Mouse (Mus musculus): ENCODE results near the gene Cacnb3. TPM values are rescaled to one million over a fixed set of nuclear protein-coding genes. Genes with fewer than 3 reads are reported as not detected.

The Cacnb3 gene
- total RNA-seq, 1 experiment from 2014 or later, result 12.0 TPM

DNA sequence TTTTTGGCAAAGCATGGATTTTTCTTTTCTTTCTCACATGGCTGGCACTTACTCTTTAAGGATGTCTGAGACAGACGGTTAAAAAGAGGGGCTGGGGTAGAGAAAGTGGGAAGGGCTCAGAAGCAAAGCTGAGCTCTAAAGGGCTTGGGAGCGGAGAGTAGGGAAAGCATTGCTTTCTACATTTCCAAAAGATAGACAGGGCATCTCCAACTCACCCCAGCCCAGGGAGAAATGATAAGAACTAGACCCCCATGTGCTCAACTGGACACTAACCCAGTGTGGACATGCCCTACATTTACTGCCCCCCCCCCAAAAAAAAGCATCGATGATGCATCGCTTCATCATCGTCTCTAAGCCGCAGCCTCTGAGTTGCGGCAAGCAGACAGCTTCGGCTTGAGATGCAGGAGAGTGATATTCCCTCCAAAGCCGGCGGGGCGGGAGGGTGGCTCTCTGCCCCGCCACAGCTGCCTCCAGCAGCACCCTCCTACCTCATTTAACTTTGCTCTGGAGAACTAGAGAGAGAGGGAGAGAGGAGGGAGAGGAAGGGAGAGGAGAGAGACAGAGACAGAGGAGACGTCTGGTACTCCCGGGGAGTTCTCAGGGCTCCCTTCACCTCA, 45.1 kb downstream of the Cacnb3 start:
- no peak for DNase-seq

DNA sequence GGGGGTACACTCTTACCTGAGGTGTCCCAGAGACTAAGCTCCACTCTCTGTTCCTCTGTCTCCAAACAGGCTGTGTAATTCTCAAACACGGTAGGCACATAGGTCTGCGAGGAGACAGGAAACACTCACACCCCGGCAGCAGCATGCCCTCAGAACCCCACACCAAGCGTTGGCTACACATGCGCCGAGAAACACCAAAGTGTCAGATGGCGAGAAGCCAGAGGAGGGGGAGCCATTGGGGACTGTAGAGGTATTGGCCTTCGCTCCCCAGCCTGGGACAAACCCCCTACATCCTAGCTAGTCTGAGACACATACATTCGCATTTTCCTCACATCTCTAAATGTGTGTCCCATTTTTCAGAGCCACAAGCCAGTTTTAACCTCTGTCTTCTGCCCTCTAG, 45.8 kb downstream of the Cacnb3 start:
- peak; percentile 38 for DNase-seq

DNA sequence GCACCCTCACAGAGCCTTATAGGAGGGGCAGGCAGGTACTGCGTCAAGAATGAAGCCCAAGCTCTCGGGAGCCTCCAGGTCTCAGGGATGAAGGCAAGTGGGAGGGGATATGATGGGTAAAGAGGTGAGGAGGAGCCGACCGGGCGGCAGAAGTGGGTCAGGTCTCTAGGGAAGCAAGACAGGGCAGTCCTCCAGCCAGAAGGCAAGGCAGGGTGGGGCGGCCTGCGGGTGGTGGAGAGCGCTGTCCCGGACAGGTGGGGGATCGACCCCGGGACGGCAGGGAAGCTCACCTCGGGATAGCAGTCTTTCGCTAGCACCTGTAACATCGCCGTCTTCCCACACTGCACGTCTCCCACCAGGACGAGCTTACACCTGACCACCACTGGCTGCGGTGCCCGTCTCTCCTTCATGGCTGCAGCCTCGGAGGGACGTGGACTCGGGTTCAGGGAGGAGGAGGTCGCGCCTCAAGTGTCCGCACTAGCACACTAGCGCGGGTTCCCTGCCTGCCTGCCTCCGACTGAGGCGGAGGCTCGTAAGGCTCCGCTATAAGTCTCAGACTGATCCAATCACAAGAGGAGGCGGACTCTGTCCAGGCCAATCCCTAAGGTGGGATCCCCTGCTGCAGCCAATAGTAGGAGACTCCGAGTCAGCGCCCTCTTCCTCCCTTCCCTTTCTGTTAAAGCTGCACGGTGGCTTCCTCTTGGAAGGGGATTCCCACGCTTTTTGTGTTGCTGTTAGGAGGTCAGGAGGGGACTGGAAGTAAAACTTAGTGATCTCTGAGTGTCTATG, 46.5 kb downstream of the Cacnb3 start, which contains the start of gene Rnd1:
TSS of gene Rnd1 (minus strand) at position 522 of the 789 bp plus-strand sequence.
- DNase-seq, result peak; percentile 87

DNA sequence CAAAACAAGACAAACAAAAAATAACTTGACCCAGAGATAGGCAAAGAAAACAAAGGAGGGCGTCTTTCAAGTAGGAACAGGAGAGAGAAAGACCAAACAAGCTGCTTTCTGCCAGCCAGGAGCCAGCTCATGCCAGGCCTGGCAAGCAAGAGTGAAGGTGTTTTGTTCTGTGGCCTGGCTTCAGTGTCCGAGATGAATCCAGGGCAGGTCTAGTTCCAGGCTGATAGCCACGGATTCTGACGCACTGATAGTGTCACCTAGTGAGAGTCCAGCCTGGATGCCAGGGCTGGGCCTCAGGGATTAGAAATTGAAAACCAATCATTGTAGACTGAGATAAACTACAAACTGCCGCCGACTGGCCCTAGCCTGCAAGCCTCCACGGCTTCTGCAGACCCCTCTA, 47.3 kb downstream of the Cacnb3 start:
- DNase-seq, result no peak

DNA sequence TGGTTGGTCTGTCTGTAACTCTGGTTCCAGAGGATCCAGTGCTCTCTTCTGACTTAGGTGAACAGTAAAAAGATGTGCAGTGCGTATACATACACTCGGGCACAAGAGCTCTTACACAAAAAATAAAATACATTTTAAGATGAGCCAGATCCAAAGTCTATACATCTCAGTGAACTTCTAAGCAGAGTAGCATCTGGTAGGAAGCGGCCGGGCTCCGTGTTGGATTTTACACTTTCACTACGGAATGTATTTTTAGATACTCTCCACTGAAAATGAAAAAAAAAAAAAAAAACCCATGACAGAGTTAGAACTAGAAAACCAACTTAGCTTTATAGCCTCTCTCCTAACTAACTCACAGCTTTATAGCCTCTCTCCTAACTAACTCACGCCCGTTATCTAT, 50.0 kb downstream of the Cacnb3 start:
- no peak for DNase-seq

DNA sequence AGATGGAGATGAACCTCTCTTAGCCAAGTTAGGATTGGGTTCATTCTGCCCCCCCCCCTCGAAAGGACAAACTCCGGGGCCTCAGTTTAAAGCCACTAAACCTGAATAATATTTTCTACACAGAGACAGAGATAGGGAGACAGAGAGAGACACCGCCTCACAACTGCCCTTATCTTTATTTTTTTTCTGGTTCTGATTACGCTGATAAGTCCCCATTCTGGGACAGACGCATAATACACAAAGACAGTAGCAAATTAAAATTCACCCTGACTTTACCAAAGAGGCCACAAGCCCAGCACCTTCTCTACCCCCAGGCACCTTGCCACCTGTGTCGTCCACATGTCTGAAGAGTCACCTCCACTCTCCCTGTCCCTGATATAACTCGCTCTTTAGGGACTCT, 51.0 kb downstream of the Cacnb3 start:
- DNase-seq, result no peak

DNA sequence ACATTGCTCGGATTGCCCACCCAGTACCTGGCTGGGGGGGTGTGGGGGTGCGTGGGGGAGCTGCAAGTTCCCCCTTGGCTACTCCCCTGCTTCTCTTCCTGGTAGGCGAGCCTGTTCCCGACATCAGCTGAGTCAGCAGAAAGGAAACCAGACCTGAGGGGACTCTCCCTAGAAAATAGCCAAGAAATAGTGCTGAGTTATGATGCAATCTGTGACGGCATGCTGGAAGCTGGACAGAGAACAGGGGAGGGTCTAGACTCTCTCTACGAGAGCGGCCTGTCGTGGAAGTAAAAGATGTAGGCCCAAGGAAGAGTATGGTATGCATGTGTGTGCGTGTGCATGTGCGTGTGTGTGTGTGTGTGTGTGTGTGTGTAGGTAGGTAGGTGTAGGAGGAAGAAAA, 52.5 kb downstream of the Cacnb3 start:
- no peak for DNase-seq

DNA sequence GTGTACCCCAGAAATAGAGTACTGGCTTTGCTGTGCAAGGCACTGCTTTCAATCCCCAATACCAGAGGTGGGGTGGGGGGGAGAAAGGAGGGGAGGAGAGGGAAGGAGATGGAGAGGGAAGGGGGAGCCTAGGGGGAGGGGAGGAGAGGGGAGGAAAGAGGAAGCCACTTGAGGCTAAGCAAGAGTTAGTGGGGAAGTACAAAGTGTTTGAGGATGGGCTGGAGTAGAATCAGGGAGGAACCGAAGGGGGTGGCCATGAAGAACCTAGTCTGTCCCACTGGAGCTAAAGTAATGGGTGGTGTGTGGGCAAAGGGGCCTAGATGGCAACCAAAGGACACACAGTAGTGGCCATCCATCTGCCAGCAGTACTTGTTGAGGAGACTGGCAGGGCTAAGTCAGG, 53.1 kb downstream of the Cacnb3 start:
- no peak for DNase-seq

DNA sequence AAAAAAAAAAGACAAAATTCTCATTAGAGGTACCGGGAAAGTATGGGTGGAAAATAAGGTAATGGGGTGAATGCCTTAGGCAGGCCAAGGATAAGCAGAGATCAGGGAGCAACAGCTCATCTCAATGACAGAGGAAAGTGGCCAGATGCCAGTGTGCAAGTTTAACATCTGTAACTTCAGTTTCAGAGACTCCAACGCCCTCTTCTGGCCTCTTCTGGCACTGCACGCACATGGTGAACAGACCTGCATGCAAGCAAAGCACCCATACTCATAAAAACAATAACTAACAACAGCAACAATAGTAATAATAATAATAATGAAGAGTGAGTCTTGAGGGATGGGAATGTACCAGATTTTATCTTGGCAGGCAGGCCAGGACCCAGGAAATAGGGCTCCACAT, 55.3 kb downstream of the Cacnb3 start:
- DNase-seq, result peak; percentile 49

DNA sequence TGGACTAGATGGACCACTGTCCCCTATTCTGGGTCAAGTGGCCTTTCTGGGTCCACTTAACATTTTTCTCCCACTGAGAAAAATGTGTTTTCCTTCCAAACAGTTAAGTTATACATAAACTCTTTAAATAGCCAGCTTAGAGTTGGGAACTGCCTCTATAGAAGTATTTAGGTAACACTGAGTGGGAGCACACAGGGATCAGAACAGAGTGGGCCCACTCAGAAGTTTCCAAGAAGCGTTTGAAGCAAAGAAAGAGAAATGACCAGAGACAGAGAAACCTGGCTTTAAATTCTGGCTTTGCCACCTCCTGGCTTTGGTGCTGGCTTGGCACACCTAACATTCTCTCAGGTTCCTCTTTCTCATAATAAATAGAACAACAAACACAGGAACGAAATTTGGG, 59.0 kb downstream of the Cacnb3 start:
- no peak for DNase-seq

DNA sequence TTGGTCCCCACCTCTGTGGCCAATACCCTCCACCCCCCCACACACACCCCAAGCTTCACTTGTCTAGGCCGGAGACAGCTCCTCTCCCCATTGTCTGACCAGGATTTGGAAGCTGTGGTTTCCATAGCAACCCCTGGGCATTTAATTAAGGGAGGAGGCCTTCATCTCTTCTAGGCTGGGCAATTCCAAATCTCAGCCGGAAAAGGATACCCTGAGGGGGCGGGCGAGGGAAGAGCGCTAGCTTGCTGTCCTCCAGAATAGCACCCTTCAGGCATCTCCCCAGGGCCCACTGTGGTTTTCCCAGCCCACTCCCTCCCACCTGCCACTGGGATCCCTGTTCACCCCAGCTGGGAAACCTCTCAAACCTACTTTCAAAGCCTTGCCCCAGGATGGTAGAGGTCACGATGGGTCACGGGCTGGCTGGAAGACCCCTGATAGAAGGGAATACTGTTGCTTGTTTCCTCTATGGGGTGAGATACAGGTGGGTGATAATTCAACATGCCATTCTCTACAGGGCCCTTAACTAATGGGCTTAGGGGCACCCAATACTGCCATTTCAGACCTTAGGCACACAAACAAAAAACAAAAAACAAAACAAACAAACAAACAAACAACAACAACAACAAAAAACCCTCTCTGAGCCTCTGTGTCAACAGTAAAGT, 61.0 kb downstream of the Cacnb3 start:
- no peak for DNase-seq

DNA sequence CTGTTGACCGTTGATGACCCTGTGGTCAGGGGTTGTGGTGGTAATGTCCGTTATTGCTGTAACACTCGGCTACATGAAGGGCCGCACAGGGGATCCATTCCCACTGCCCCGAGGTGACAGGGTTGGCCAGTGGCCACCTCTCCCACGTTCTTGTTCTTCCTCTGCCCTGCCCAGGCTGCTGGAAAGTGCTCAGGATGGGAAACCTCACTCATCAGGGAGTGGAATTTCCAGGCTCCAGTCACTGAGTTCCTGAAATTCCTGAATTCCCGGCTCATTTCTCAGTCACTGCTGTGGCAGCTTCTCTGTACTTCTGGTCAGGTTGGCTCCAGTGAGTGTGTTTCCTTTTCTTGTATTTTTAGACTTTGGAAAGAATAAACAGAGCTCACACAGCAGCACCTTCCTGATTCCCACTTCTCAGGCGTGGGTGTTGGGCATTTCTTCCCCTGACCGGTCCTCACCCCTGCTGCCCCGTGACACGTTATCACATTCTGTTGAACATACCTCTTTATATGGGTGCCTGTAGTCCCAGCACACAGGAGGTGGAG, 61.6 kb downstream of the Cacnb3 start:
- DNase-seq, result peak; percentile 40

Other genes starting within 250 kb of the Cacnb3 start
- gene Olfr283, start 249.9 kb upstream of the Cacnb3 start, total RNA-seq (2021), result not detected in 2 replicates
- not detected in 2 replicates for gene Olfr282, start 199.6 kb upstream of the Cacnb3 start, total RNA-seq (2021)
- gene Olfr281, start 178.3 kb upstream of the Cacnb3 start, total RNA-seq (2021), result not detected in 2 replicates
- gene OR5BS1P, start 160.9 kb upstream of the Cacnb3 start, total RNA-seq (2021), result not detected in 2 replicates
- gene Lalba, start 148.1 kb upstream of the Cacnb3 start, total RNA-seq (2021), result not detected in 2 replicates
- not detected in 2 replicates for gene Olfr279, start 138.4 kb upstream of the Cacnb3 start, total RNA-seq (2021)
- gene Kansl2, start 96.6 kb upstream of the Cacnb3 start, total RNA-seq (2021), result 72.5 and 85.8 TPM in 2 replicates
- gene Ccnt1, start 59.9 kb upstream of the Cacnb3 start, total RNA-seq (2021), result 57.0 and 57.3 TPM in 2 replicates
- gene 4930415O20Rik, start 59.8 kb upstream of the Cacnb3 start, total RNA-seq (2021), result 1.1 TPM in 1 of 2 replicates, not detected in the other
- 73.8 and 86.1 TPM in 2 replicates for gene Adcy6, start 20.8 kb upstream of the Cacnb3 start, total RNA-seq (2021)
- gene Ddx23, start 32.1 kb downstream of the Cacnb3 start, total RNA-seq (2021), result 85.2 and 87.5 TPM in 2 replicates
- 2.1 and 3.6 TPM in 2 replicates for gene Rnd1, start 46.6 kb downstream of the Cacnb3 start, total RNA-seq (2021)
- 0.96 and 0.98 TPM in 2 replicates for gene Ccdc65, start 77.4 kb downstream of the Cacnb3 start, total RNA-seq (2021)
- gene Fkbp11, start 97.4 kb downstream of the Cacnb3 start, total RNA-seq (2021), result 7.2 and 7.7 TPM in 2 replicates
- gene Arf3, start 132.4 kb downstream of the Cacnb3 start, total RNA-seq (2021), result 98.5 and 104 TPM in 2 replicates
- gene Wnt10b, start 147.3 kb downstream of the Cacnb3 start, total RNA-seq (2021), result 0.48 and 0.79 TPM in 2 replicates
- not detected in 2 replicates for gene Wnt1, start 159.0 kb downstream of the Cacnb3 start, total RNA-seq (2021)
- gene Ddn, start 178.7 kb downstream of the Cacnb3 start, total RNA-seq (2021), result 0.11 TPM in 1 of 2 replicates, not detected in the other
- 59.1 and 62.5 TPM in 2 replicates for gene Prkag1, start 200.7 kb downstream of the Cacnb3 start, total RNA-seq (2021)
- 64.0 and 66.6 TPM in 2 replicates for gene Kmt2d, start 240.4 kb downstream of the Cacnb3 start, total RNA-seq (2021)